Mouse (Mus musculus): ENCODE measurements around the gene Uso1.

The Uso1 gene

DNA sequence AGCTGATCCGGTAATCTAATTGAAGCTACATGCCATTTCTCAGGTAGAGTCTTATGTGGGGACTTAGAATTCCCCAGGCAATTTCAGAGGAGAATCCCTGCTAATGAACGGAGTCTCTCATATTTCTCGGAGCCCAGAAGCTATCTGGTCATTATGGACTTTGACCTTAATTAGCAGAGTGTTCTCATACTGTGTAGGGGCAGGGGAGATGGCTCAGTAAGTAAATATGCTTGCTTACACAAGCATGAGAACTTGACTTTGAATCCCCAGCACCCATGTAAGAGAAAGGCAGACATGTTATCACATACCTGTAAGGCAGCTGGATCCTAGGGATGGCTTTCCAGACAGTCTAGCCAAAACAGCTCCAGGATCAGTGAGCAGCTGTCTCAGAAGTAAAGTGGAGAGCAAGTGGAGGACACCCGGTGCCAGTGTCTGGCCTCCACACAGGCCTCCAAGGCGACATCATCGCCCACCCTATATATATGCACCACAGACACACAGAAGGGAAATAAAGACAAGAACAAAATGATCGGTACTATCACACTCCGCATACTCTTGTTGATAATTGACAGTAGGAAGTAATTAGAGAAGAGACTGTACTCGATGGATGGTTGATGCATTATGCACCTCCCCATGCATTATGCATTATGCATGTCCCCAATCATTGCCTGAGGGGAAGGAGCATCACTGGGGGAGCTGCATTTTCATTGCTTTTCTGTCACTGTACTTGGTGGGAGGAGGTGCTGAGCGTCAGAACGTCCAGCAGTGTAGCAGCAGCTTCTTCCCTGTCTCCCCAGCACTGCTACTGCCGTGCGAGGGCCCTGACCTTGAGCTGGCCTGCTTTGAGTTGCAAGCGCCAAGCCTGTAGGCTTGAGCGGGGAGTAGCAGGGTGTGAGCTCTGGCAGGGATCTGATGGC lies 59.4 kb downstream of the Uso1 start:
- no peak for DNase-seq (ENCODE audit: low spot score)

DNA sequence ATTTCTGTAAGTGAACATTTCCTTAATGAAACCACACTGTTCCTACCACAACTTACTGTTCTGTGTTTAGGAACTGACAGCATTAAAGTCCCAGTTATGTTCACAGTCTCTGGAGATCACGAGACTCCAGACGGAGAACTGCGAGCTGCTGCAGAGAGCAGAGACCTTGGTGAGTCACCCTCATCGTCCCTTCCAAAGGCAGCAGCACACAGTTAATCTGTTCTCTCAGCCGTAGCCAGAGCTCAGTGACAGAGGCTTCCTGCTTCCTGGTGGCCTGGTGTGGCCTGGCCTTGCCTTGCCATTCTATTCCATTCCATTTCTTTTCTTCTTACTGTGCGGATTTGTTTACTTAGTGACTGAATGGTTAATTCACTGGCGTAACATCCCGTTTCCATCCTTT lies 60.5 kb downstream of the Uso1 start:
- DNase-seq (ENCODE audit: low spot score) = no peak

DNA sequence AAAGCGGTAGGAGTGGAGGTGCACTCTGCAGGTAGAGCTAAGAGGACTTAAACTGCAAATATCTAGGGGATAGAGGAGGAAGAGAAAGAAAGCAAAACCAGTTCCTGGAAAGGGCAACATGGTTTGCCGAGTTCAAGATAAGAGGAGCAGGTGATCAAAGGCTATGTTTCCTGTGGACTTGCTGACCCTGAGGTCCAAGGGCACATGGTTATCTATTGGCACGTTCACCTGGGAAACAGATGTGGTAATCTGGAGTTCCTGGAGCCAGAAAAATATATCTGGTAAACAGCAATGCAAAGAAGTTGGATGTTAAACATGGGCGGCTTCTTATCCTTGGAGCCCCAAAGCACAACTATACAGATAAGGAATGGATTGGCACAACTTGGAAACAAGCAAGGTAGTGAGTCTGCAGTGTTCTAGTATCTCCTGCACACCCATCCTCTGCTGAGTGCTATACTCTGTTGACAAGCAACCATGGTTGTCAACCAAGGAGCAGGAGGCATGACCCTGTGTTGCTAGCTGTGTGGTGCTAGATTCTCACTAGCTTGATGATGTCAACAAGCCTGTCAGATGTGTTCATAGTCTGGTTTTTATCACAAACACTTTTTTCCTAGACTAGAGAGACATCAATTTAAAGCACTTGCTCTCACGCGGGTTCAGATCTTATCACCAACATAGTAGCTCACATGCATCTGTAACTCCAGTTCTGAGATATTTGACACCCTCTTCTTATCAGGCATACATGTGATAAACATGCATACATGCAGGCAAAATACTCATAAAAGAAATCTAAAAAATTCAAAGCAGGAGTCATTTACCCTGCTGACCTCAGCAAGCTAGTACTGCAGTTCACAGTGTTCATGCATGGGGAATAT lies 66.7 kb downstream of the Uso1 start:
- peak; percentile 85 for DNase-seq (ENCODE audit: low spot score)

- DNase-seq (ENCODE audit: low spot score) = peak; percentile 74
Observed at GRCm38 (mm10) chr5:92205184-92205583, 67.4 kb downstream of the Uso1 start.

DNA sequence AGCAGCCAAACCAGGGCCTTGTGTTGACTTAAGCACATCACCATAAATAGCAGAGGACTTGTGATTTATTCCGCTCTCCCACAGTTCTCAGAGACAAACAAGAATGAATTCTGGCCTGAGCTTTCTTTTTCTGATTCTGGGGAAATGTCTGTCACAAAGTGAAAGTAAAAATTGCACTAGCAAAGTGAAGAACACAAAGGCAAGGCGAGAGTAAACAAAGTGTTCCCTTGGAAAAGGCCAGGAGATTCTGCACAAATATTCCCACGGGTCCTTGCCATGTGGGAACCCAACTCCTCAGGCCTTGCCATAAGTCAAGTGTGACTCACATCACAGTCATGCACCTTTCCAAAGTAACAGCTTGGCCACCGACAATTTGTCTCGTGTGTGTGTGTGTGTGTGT lies 68.0 kb downstream of the Uso1 start:
- no peak for DNase-seq (ENCODE audit: low spot score)

DNA sequence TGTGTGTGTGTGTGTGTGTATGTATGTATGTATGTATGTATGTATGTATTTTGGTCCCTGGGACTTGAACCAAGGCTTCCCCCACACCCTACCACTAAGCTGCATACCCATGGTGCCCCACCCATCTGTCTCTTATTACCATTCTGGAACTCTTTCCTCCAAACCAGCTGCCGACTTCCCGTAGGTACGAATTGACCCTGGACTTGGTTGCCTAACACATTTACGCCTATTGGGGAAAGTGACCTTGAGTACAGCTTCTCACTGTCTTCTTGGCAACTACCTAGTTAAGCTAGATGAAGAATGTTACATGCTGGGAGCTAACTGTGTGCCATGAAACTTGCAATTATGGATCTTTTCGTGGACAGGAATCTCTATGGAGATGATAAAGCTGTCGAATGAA lies 68.4 kb downstream of the Uso1 start:
- no peak for DNase-seq (ENCODE audit: low spot score)

- no peak for DNase-seq (ENCODE audit: low spot score)
Observed at GRCm38 (mm10) chr5:92210205-92210604, 72.5 kb downstream of the Uso1 start.

- DNase-seq (ENCODE audit: low spot score) = no peak
Observed at GRCm38 (mm10) chr5:92212231-92212630, 74.5 kb downstream of the Uso1 start.

- no peak for DNase-seq (ENCODE audit: low spot score)
Observed at GRCm38 (mm10) chr5:92215308-92215707, 77.6 kb downstream of the Uso1 start, which contains the start of gene U90926. Gene U90926 (minus strand): TSS chr5:92215408.

DNA sequence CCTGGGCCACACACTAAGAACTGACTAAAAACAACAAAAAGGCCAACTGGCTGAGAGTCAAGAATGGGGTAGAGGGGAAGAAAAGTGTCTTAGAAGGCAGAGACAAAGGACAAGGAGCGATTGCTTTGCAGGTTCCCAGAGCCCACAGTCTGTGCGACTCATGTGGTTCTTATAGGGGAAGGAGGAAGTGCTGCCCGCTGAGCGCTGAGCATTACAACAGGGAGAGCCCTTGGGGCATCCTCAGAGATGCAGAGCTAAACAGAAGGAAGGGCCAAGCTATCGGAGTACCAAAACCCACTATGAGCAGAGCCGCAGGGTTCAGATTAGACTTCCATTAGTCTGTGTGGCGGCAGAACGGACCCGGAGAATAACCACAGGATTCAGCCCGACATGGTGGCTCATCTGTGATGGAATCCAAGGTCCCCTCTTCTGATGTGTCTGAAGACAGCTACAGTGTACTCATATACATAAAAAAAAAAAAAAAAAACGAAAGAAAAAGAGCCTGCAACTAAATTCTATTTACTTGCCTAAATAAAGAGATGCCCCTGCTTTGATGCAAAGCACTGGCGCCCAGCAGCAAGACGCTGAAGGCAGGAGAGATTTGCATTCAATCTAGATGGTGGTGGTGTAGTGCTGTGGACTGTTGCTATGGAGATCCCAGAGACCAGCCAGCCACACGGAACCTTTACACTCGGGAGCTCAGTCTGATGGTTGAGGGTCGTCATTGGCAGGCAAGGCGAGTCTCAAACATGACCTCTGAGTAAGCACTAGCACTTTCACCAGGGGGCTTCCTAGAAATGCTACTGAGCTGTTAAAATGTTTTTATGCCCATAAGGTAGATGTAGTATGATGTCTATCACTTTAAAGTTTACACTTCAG lies 81.4 kb downstream of the Uso1 start:
- no peak for DNase-seq (ENCODE audit: low spot score)

DNA sequence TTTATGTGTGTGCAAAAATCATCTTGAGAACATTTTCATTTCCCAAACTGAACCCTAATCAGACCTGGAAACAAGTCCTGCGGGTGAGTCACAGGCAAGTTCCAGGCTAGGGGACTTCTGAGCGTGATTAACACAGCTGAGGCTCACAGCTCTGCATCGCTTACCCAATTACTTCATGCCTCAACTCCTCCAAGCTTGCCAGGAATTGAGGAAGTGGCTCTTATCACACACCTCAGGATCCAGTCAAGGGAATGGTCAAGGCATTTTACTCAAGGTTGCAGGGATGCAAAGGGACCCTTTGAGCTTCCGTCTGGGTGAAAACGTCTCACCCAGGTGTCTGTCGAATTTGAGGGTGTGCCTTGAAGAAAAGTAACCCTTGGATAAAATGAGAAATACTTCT lies 82.1 kb downstream of the Uso1 start:
- DNase-seq (ENCODE audit: low spot score) = no peak

- DNase-seq (ENCODE audit: low spot score) = no peak
Observed at GRCm38 (mm10) chr5:92220287-92220902, 82.7 kb downstream of the Uso1 start.

DNA sequence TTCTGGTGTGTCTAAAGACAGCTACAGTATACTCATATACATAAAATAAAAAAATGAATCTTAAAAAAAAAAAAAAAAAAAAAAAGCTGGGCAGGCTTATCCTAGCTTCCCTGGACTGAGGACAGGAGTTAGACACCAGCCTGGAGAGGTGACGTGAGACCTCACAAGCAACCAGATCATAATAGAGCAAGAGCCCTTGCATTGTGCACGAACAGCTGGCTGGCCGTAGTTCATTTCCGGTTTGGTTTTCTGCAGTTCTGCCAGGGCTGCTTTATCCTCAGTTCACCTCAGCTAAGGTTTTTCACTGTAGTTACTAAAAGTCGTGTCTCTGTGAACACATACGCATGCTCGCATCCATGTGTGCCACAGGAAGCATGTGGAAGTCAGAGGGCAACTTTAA lies 90.0 kb downstream of the Uso1 start:
- DNase-seq (ENCODE audit: low spot score) = no peak

DNA sequence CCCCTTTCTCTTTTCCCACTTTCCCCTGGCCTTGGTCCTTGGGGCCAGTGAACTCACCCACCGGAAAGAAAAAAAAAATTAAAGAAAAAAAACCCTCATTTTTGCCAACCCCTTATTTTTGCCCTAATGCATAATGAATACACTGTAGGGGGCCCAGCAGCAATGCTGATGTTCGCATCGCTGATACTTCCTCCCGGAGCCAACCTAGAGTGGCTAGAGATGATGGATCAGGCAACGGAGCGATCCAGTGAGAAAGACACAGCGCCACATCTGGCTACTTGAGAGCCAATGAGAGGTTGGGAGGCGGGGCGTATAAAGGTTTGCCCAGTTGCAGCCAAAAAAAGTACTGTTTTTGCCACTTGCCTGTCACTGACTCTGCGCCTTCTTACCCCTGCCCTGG lies 91.0 kb downstream of the Uso1 start:
- no peak for DNase-seq (ENCODE audit: low spot score)

GRCm38 (mm10) chr5:92229514-92229913 lies 91.8 kb downstream of the Uso1 start:
- DNase-seq (ENCODE audit: low spot score) = no peak

- no peak for DNase-seq (ENCODE audit: low spot score)
Observed at GRCm38 (mm10) chr5:92230306-92230705, 92.6 kb downstream of the Uso1 start.

- no peak for DNase-seq (ENCODE audit: low spot score)
Observed at GRCm38 (mm10) chr5:92231836-92232235, 94.1 kb downstream of the Uso1 start.

DNA sequence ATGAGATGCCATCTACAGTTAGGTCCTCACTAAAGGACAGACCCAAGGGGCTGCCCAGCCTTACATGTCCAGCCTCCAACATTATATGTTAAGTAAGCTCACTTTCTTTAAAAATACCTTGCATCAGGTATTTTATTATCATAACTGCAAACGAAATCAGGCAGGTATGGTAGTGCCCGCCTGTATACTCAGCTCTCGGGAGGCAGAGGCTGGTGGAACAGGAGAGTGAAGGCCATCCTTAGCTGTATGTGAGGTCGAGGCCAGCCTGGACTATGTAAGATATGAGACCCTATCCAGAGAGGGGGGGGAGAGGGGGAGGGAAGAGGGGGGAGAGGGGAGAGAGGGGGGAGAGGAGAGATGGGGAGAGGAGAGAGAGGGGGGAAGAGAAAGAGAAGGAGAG lies 95.6 kb downstream of the Uso1 start:
- DNase-seq (ENCODE audit: low spot score) = no peak

- peak; percentile 59 for DNase-seq (ENCODE audit: low spot score)
Observed at GRCm38 (mm10) chr5:92234939-92235557, 97.3 kb downstream of the Uso1 start.

DNA sequence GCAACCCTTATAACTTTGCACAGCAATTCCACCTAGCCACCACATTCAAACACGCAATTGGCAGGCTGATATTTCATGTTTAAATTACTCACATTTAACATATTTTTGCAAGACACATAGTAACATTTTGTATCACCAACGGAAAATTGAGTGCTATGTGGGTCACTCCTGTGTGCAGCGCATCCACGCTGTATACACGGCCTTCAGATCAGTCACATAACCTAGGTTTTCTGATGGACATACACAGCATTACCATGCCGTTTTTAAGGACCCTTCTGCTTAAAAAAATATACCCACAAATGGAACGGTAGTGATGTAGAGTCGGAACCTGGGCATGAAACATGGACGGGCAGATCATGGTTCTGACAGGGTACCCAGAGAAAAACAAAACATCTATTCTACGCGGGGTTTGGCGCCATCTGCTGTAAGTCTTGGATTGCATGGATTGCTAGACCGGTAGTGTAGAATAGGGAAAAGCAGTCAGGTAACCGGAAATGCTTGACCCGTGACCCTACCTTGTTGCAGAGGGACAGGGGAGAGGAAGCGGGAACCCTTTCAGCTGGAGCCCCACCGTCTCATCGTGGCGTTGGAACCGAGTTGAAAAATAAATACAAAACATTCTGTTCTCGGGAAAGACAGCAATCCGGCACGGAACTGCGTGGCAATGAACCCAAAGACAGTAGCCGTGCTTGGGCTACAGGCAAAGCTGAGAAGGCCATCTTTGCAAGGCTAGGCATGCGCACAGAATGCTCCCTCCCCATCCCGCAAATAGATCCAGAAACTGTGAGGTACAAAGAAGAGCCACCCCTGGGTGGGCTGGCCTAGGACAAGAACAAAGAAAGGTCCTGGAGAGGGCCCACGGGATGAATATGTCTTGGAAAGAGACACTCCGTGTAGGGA lies 101.8 kb downstream of the Uso1 start:
- peak; percentile 77 for DNase-seq (ENCODE audit: low spot score)

Data from yolk sac, embryonic 10.5 days (tissue).